ENCODE assay signal across 20 mouse cellular contexts in the genomic region with DNA sequence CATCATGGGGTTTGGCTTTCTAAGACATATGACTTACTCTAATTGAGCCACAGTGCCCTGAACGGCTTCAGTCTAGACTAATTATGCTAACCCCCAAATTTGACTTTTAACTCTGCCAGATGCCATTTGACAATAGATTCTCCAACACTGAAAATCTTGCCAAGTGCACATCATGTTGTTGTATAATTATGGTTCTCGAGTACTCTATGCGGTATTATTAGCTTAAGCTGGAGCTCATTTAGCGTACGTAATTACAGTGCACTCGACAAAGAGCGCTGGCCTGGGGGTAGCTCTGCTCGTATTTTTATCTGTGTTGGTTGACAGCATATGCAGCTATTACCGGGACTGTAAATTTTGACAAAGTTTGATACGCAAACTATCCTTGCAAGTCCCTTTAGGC.
A peak's percentile ranks its signal among the peaks of the same experiment; 100 is the strongest.
DNase-seq lines count a peak whose midpoint lies in the region; ATAC-seq and TF ChIP-seq lines count a peak whose summit lies in the region.
"Had no signal": no experiment of that assay in that cellular context is flagged by ENCODE, and none has a peak within 500 bp of the region (broad histone marks: within the 10 kb centered on the region; RNA-seq: fewer than 3 reads in every experiment).

No protein-coding gene starts in this region.

- H3K27ac ChIP-seq in hindbrain, embryonic 15.5 days (replicated peaks): no peak overlapping the region
- H3K27ac ChIP-seq in hindbrain, embryonic 10.5 days: no peak overlapping the region
- H3K27ac ChIP-seq in embryonic facial prominence, embryonic 15.5 days (replicated peaks): no peak overlapping the region
- no peak overlapping the region for H3K27ac ChIP-seq in midbrain, postnatal 0 days (ENCODE audit: low read depth, low read length)
- H3K27ac ChIP-seq: embryonic facial prominence, embryonic 13.5 days; liver, embryonic 12.5 days had no signal

- DNase-seq in hindbrain, embryonic 10.5 days (ENCODE audit: low spot score): no peak
- peak; percentile 8 for DNase-seq in Muller cell, postnatal 12 days (ENCODE audit: inconsistent ontology term)
- DNase-seq in midbrain, postnatal 0 days (ENCODE audit: low spot score): peak; percentile 38
- DNase-seq in urinary bladder, adult 18-20 months (ENCODE audit: low spot score in 2 of 2): no peak
- DNase-seq in gastrocnemius, postnatal 4 days (ENCODE audit: low spot score in 2 of 2): no peak
- DNase-seq: adrenal gland, adult 2 months; cerebellum, adult 9-10 months; heart, postnatal 14 days; kidney, adult 8-10 months; kidney, postnatal 36 days; lung, adult 2 months; right cerebral cortex, postnatal 25 days; thymus, adult 18-20 months had no signal

- no peak overlapping the region for H3K4me3 ChIP-seq in hindbrain, embryonic 15.5 days
- H3K4me3 ChIP-seq in hindbrain, embryonic 10.5 days: no peak overlapping the region
- H3K4me3 ChIP-seq in embryonic facial prominence, embryonic 15.5 days (replicated peaks): no peak overlapping the region
- no peak overlapping the region for H3K4me3 ChIP-seq in midbrain, postnatal 0 days (ENCODE audit: low read depth, low read length)
- H3K4me3 ChIP-seq: embryonic facial prominence, embryonic 13.5 days; heart, embryonic 12.5 days; liver, embryonic 12.5 days; megakaryocyte, embryonic 14.5 days had no signal

- no peak overlapping the region for H3K4me2 ChIP-seq in hindbrain, embryonic 15.5 days
- H3K4me2 ChIP-seq in embryonic facial prominence, embryonic 15.5 days (replicated peaks): no peak overlapping the region
- no peak overlapping the region for H3K4me2 ChIP-seq in midbrain, postnatal 0 days (ENCODE audit: low read depth, low read length, poor library complexity, severe bottlenecking)
- H3K4me2 ChIP-seq: embryonic facial prominence, embryonic 13.5 days; heart, embryonic 12.5 days; liver, embryonic 12.5 days had no signal

- peaks cover 6% of the 10 kb centered on the region; the same call in 1 of the 2 replicates for H3K4me1 ChIP-seq in hindbrain, embryonic 15.5 days (replicated peaks)
- peaks cover 11% of the 10 kb centered on the region for H3K4me1 ChIP-seq in hindbrain, embryonic 10.5 days (replicated peaks)
- no peaks in the 10 kb centered on the region for H3K4me1 ChIP-seq in embryonic facial prominence, embryonic 15.5 days
- no peaks in the 10 kb centered on the region for H3K4me1 ChIP-seq in midbrain, postnatal 0 days (ENCODE audit: insufficient read depth, low read length)
- H3K4me1 ChIP-seq: heart, embryonic 12.5 days; liver, embryonic 12.5 days had no signal

- WGBS in hindbrain, embryonic 15.5 days: 44% methylated on average over 10 of the region's 10 CpGs
- 89% methylated on average over 10 of the region's 10 CpGs for whole genome bisulfite sequencing in hindbrain, embryonic 10.5 days
- 30% methylated on average over 10 of the region's 10 CpGs for WGBS in embryonic facial prominence, embryonic 15.5 days
- 55% methylated on average over 10 of the region's 10 CpGs for WGBS in midbrain, postnatal 0 days

- TF ChIP-seq CTCF in midbrain, postnatal 0 days (IDR thresholded peaks at IDR 0.05): no peak

- ATAC-seq in hindbrain, embryonic 15.5 days (ENCODE audit: low FRiP score, low read depth): peak; percentile 34; the same call in 1 of the 2 replicates
- ATAC-seq in embryonic facial prominence, embryonic 15.5 days (ENCODE audit: insufficient number of reproducible peaks, low FRiP score, low TSS enrichment, low read depth): peak; percentile 47; the same call in 1 of the 2 replicates
- ATAC-seq in midbrain, postnatal 0 days (ENCODE audit: low FRiP score): no peak
- ATAC-seq: inflammation-experienced regulatory T-cells, adult 6 months; liver, embryonic 12.5 days had no signal

- no peaks in the 10 kb centered on the region for H3K36me3 ChIP-seq in hindbrain, embryonic 15.5 days
- no peaks in the 10 kb centered on the region for H3K36me3 ChIP-seq in hindbrain, embryonic 10.5 days
- H3K36me3 ChIP-seq in embryonic facial prominence, embryonic 15.5 days: no peaks in the 10 kb centered on the region
- H3K36me3 ChIP-seq in midbrain, postnatal 0 days (ENCODE audit: insufficient read depth, low read length): no peaks in the 10 kb centered on the region
- H3K36me3 ChIP-seq: embryonic facial prominence, embryonic 13.5 days; heart, embryonic 12.5 days; liver, embryonic 12.5 days had no signal

- no peak overlapping the region for H3K9ac ChIP-seq in hindbrain, embryonic 15.5 days
- H3K9ac ChIP-seq in embryonic facial prominence, embryonic 15.5 days: no peak overlapping the region
- no peak overlapping the region for H3K9ac ChIP-seq in midbrain, postnatal 0 days (replicated peaks; ENCODE audit: low read length, poor library complexity, severe bottlenecking)
- H3K9ac ChIP-seq: embryonic facial prominence, embryonic 13.5 days; heart, embryonic 12.5 days; liver, embryonic 12.5 days had no signal

- H3K9me3 ChIP-seq in hindbrain, embryonic 15.5 days: no peaks in the 10 kb centered on the region
- no peaks in the 10 kb centered on the region for H3K9me3 ChIP-seq in hindbrain, embryonic 10.5 days
- H3K9me3 ChIP-seq in embryonic facial prominence, embryonic 15.5 days (replicated peaks): no peaks in the 10 kb centered on the region
- no peaks in the 10 kb centered on the region for H3K9me3 ChIP-seq in midbrain, postnatal 0 days (ENCODE audit: low read length)
- H3K9me3 ChIP-seq: embryonic facial prominence, embryonic 13.5 days; heart, embryonic 12.5 days; liver, embryonic 12.5 days; megakaryocyte, embryonic 14.5 days had no signal

- no peaks in the 10 kb centered on the region for H3K27me3 ChIP-seq in hindbrain, embryonic 15.5 days
- H3K27me3 ChIP-seq in hindbrain, embryonic 10.5 days (ENCODE audit: insufficient read depth, poor library complexity, severe bottlenecking): no peaks in the 10 kb centered on the region
- H3K27me3 ChIP-seq in embryonic facial prominence, embryonic 15.5 days: no peaks in the 10 kb centered on the region
- no peaks in the 10 kb centered on the region for H3K27me3 ChIP-seq in midbrain, postnatal 0 days (ENCODE audit: insufficient read depth, low read length)
- H3K27me3 ChIP-seq: embryonic facial prominence, embryonic 13.5 days; heart, embryonic 12.5 days; liver, embryonic 12.5 days; megakaryocyte, embryonic 14.5 days had no signal

Comparison
In these comparisons a context has a peak if more than half of its experiments do, and no peak if none do; other contexts are left out.
1. DNase-seq: peak in Muller cell, postnatal 12 days (single experiment) and midbrain, postnatal 0 days (single experiment); none in hindbrain, embryonic 10.5 days (single experiment), urinary bladder, adult 18-20 months (0 of 2) and gastrocnemius, postnatal 4 days (0 of 2).